Mouse (Mus musculus): Measurements from ENCODE around the gene Pmfbp1. TPM values are rescaled to one million over a fixed set of nuclear protein-coding genes. Genes with fewer than 3 reads are reported as not detected.

Gene Pmfbp1
- polyA plus RNA-seq, 1 experiment from 2014 or later = not detected

DNA sequence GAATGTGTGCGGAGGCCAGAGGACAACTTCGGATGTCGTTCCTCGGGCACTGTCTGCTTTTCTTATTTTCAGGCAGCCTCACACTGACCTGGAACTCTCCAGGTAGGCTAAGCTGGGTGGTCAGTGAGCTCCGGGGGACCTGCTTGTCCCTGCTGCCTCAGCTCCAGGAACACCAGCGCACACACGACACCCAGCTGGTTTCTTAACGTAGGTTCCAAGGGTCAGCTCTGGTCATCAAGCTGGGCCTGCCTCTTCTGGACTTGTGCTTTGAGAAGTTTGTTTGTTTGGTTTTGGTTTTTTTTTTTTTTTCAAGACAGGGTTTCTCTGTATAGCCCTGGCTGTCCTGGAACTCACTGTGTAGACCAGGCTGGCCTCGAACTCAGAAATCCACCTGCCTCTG lies 97.1 kb downstream of the Pmfbp1 start:
- peaks cover 7% of the 10 kb centered on the region; the same call in 1 of the 2 replicates for H3K36me3 ChIP-seq (ENCODE audit: control insufficient read depth, insufficient read depth, low read length)
- H3K27ac ChIP-seq (ENCODE audit: low read length) = no peak overlapping the region
- no peaks in the 10 kb centered on the region for H3K4me1 ChIP-seq (ENCODE audit: control insufficient read depth, insufficient read depth, low read length)
- no peak overlapping the region for H3K9ac ChIP-seq (replicated peaks; ENCODE audit: low read depth, low read length)
- H3K4me3 ChIP-seq (ENCODE audit: low read depth, low read length) = no peak overlapping the region
- H3K4me2 ChIP-seq (replicated peaks; ENCODE audit: low read depth, low read length) = no peak overlapping the region
- H3K9me3 ChIP-seq (ENCODE audit: control insufficient read depth, low read depth, low read length) = no peaks in the 10 kb centered on the region
- 85% methylated on average over 9 of the region's 9 CpGs for WGBS
- ATAC-seq (ENCODE audit: insufficient number of reproducible peaks, insufficient read depth, low FRiP score, low read depth) = no peak
- H3K27me3 ChIP-seq (ENCODE audit: control insufficient read depth, insufficient read depth, low read length) = no peaks in the 10 kb centered on the region

DNA sequence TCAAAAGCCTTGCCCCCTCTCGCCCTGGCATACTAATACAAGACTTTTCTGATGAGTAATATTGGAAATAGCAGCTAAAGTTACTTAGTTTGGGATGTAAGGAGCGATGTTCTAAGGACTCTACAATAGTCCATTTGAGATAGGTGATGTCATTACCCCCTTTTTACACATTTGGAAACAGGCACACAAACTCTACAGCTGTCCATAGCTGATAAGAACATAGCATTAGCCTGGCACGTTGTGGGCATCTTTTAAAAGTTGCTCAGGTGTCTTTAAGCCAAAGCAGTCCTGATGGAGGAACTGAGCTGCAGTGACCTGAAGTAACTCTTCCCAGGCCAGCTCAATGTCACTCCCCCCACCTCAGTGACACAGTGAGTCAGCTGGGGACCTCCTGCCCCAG lies 97.5 kb downstream of the Pmfbp1 start:
- H3K9ac ChIP-seq (replicated peaks; ENCODE audit: low read depth, low read length) = no peak overlapping the region
- H3K27ac ChIP-seq (ENCODE audit: low read length) = no peak overlapping the region
- no peak overlapping the region for H3K4me3 ChIP-seq (ENCODE audit: low read depth, low read length)
- no peak for ATAC-seq (ENCODE audit: insufficient number of reproducible peaks, insufficient read depth, low FRiP score, low read depth)
- no peaks in the 10 kb centered on the region for H3K9me3 ChIP-seq (ENCODE audit: control insufficient read depth, low read depth, low read length)
- peaks cover 7% of the 10 kb centered on the region; the same call in 1 of the 2 replicates for H3K36me3 ChIP-seq (ENCODE audit: control insufficient read depth, insufficient read depth, low read length)
- no peak overlapping the region for H3K4me2 ChIP-seq (replicated peaks; ENCODE audit: low read depth, low read length)
- no peaks in the 10 kb centered on the region for H3K27me3 ChIP-seq (ENCODE audit: control insufficient read depth, insufficient read depth, low read length)
- 88% methylated on average over 3 of the region's 3 CpGs for WGBS
- H3K4me1 ChIP-seq (ENCODE audit: control insufficient read depth, insufficient read depth, low read length) = no peaks in the 10 kb centered on the region

DNA sequence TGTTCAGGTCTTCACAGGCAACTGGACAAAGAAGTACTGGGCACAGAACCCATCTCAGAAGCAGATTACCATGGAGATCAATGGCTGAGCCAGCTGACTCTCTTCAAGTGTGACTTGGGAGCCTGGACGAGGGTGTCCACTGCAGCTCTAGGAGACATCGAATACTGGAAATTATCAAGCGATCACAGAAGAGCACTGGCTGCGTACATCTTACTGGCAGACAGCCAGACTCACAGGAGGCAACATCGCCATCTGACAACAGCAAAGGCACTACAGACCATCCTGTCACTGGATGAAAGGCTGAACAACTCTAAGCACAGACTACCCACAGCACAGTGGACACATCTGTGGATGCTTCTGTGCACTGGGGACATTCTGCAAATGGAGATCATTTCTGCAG lies 98.3 kb downstream of the Pmfbp1 start:
- peaks cover 7% of the 10 kb centered on the region; the same call in 1 of the 2 replicates for H3K36me3 ChIP-seq (ENCODE audit: control insufficient read depth, insufficient read depth, low read length)
- H3K9ac ChIP-seq (replicated peaks; ENCODE audit: low read depth, low read length) = no peak overlapping the region
- H3K4me2 ChIP-seq (replicated peaks; ENCODE audit: low read depth, low read length) = no peak overlapping the region
- H3K9me3 ChIP-seq (ENCODE audit: control insufficient read depth, low read depth, low read length) = no peaks in the 10 kb centered on the region
- ATAC-seq (ENCODE audit: insufficient number of reproducible peaks, insufficient read depth, low FRiP score, low read depth) = no peak
- no peak overlapping the region for H3K4me3 ChIP-seq (ENCODE audit: low read depth, low read length)
- no peaks in the 10 kb centered on the region for H3K4me1 ChIP-seq (ENCODE audit: control insufficient read depth, insufficient read depth, low read length)
- H3K27ac ChIP-seq (ENCODE audit: low read length) = no peak overlapping the region
- WGBS = 84% methylated on average over 5 of the region's 5 CpGs
- no peaks in the 10 kb centered on the region for H3K27me3 ChIP-seq (ENCODE audit: control insufficient read depth, insufficient read depth, low read length)

Other genes starting within 250 kb of the Pmfbp1 start
- gene Dhx38, start 71.8 kb downstream of the Pmfbp1 start, polyA plus RNA-seq (2014; fragmentation: Nextera tagmentation; extraction: Ambion mirVana) = 18.3 and 19.2 TPM in 2 replicates
- 20.6 and 21.2 TPM in 2 replicates for gene Txnl4b, start 71.9 kb downstream of the Pmfbp1 start, polyA plus RNA-seq (2014; fragmentation: Nextera tagmentation; extraction: Ambion mirVana)
- gene Hp, start 85.1 kb downstream of the Pmfbp1 start, polyA plus RNA-seq (2014; fragmentation: Nextera tagmentation; extraction: Ambion mirVana) = 0.85 and 1.9 TPM in 2 replicates
- gene Dhodh, start 114.6 kb downstream of the Pmfbp1 start, polyA plus RNA-seq (2014; fragmentation: Nextera tagmentation; extraction: Ambion mirVana) = 40.1 and 45.1 TPM in 2 replicates
- 0.14 TPM in 1 of 2 replicates, not detected in the other for gene Pkd1l3, start 120.5 kb downstream of the Pmfbp1 start, polyA plus RNA-seq (2014; fragmentation: Nextera tagmentation; extraction: Ambion mirVana)
- gene Ist1, start 199.2 kb downstream of the Pmfbp1 start, polyA plus RNA-seq (2014; fragmentation: Nextera tagmentation; extraction: Ambion mirVana) = 154 and 165 TPM in 2 replicates
- 29.7 and 33.0 TPM in 2 replicates for gene Zfp821, start 211.5 kb downstream of the Pmfbp1 start, polyA plus RNA-seq (2014; fragmentation: Nextera tagmentation; extraction: Ambion mirVana)
- 6.0 and 6.9 TPM in 2 replicates for gene Atxn1l, start 243.7 kb downstream of the Pmfbp1 start, polyA plus RNA-seq (2014; fragmentation: Nextera tagmentation; extraction: Ambion mirVana)

Measured in stomach, embryonic 14.5 days (tissue).